Mouse (Mus musculus) heart, adult 2 months (tissue): Measurements from ENCODE around the gene Tekt4. TPM values are rescaled to one million over a fixed set of nuclear protein-coding genes. Genes with fewer than 3 reads are reported as not detected.
A peak's percentile ranks its signal among the peaks of the same experiment; 100 is the strongest.

ENCODE experiments used
- DNase-seq, 2 experiments: peaks; one replicate each; pipeline ENCODE4 v3.0.0; 2021
- H3K27ac ChIP-seq: fragments of 200-600 bp; 2 replicates; pipeline ENCODE4 v1.8.1; 2022
- H3K27me3 ChIP-seq: fragments of 200-500 bp; 2 replicates; pipeline ENCODE4 v1.6.1; 2012; ENCODE audit warnings: mild to moderate bottlenecking, low read length, inconsistent platforms, mixed read lengths; ENCODE audit not compliant: control insufficient read depth, insufficient read depth
- H3K36me3 ChIP-seq: fragments of 200-500 bp; 2 replicates; pipeline ENCODE4 v1.6.1; 2012; ENCODE audit warnings: low read length, inconsistent platforms; ENCODE audit not compliant: control insufficient read depth, insufficient read depth
- H3K4me1 ChIP-seq: fragments of 200-500 bp; 2 replicates; pipeline ENCODE4 v1.6.1; 2011; ENCODE audit warnings: low read length; ENCODE audit not compliant: control insufficient read depth, insufficient read depth
- H3K4me3 ChIP-seq: fragments of 200-600 bp; 2 replicates; pipeline ENCODE4 v1.8.1; 2022
- H3K79me2 ChIP-seq: fragments of 200-500 bp; replicated peaks from 2 replicates; pipeline ENCODE4 v1.6.1; 2012; ENCODE audit warnings: mild to moderate bottlenecking, inconsistent platforms, low read length, moderate library complexity, mixed read lengths; ENCODE audit not compliant: control insufficient read depth, insufficient read depth
- H3K9ac ChIP-seq: fragments of 200-500 bp; 2 replicates; pipeline ENCODE4 v1.6.1; 2012; ENCODE audit warnings: low read depth, mild to moderate bottlenecking, control low read depth, inconsistent platforms, low read length, mixed read lengths
- CTCF ChIP-seq: fragments of 200-600 bp; IDR thresholded peaks from 2 replicates; pipeline ENCODE4 v1.8.1; 2022; ENCODE audit warnings: antibody characterized with exemption, mild to moderate bottlenecking, moderate library complexity
- EP300 ChIP-seq: fragments of 200-500 bp; IDR thresholded peaks from 2 replicates; pipeline ENCODE4 v1.6.1; 2011; ENCODE audit warnings: low read depth, low read length, control low read depth; ENCODE audit not compliant: insufficient read depth
- POLR2A ChIP-seq: fragments of 200-500 bp; IDR thresholded peaks from 2 replicates; pipeline ENCODE4 v1.6.1; 2011; ENCODE audit warnings: mild to moderate bottlenecking, low read depth, low read length, control low read depth; ENCODE audit not compliant: insufficient read depth
- WGBS: fragments of 180-500 bp; shearing (Covaris S2); methylation state at CpG from one replicate; pipeline ENCODE4 v1.1.7; 2018; 5-methylcytosine and 5-hydroxymethylcytosine counted together
- intact Hi-C: fragments of 180-260 bp; cut with DNase I; formaldehyde crosslinking; loops from one replicate; pipeline ENCODE4 v1.15.1; 2025
- long read RNA-seq: library from polyadenylated mRNA; stranded (forward); transcript quantifications from one replicate; pipeline ENCODE4 v2.0.0, GENCODE M21; 2021
- polyA plus RNA-seq: library from polyadenylated mRNA; depleted of rRNA; stranded (reverse); fragments of >200 nt; gene quantifications from 2 replicates; pipeline ENCODE4 v1.2.3, GENCODE M21; 2012; rRNA removed
- total RNA-seq, 2 experiments: library from RNA; stranded (reverse); gene quantifications; 2 replicates each; pipeline ENCODE4 v1.2.3; 2021

The Tekt4 gene
- total RNA-seq (not detected), polyA plus RNA-seq (0.61 and 1.2 TPM in 2 replicates)
- long read RNA-seq: 0 reads

- H3K9ac ChIP-seq: no peak within 1 kb of the TSS
- no peak for DNase-seq
Measured at GRCm38 (mm10) chr17:25454272-25454671, at the start of gene Tekt4. Tekt4 (plus strand) TSS chr17:25454615.

GRCm38 (mm10) chr17:25405224-25405895 is 49.1 kb upstream of the Tekt4 start:
- Histone ChIP-seq H3K9ac (no peak overlapping the region), H3K79me2 (no peaks in the 10 kb centered on the region), H3K27me3 (no peaks in the 10 kb centered on the region), H3K4me3 (no peak overlapping the region), H3K4me1 (no peaks in the 10 kb centered on the region; the same call in 1 of the 2 replicates), H3K27ac (peak overlapping the region; percentile 40), H3K36me3 (no peaks in the 10 kb centered on the region)
- no peak for TF ChIP-seq CTCF
- TF ChIP-seq POLR2A: no peak
- TF ChIP-seq EP300: no peak
- 11% methylated on average over 10 of the region's 10 CpGs for WGBS
- DNase-seq: peak in 1 of 2 experiments; percentile 8
- intact Hi-C loops: no loop called here

More at GRCm38 (mm10) chr17:25454272-25454671, at the start of gene Tekt4:
- Histone ChIP-seq H3K27me3 (no peaks in the 10 kb centered on the region), H3K79me2 (no peaks in the 10 kb centered on the region), H3K4me3 (no peak within 1 kb of the TSS), H3K27ac (no peak within 1 kb of the TSS), H3K4me1 (no peaks in the 10 kb centered on the region), H3K36me3 (no peaks in the 10 kb centered on the region)
- intact Hi-C loops: no loop called here
- TF ChIP-seq POLR2A (no peak), EP300 (no peak), CTCF (no peak)
- WGBS: 58% methylated on average over 2 of the region's 2 CpGs

- H3K36me3 ChIP-seq: no peaks in the 10 kb centered on the region
- no peak for DNase-seq
- H3K27me3 ChIP-seq: no peaks in the 10 kb centered on the region
- intact Hi-C loops: no loop called here
- H3K79me2 ChIP-seq: no peaks in the 10 kb centered on the region
- H3K27ac ChIP-seq: peak overlapping the region; percentile 40
- 28% methylated on average over 6 of the region's 6 CpGs for WGBS
- H3K4me3 ChIP-seq: no peak overlapping the region
- no peak overlapping the region for H3K9ac ChIP-seq
- TF ChIP-seq EP300: no peak
- TF ChIP-seq CTCF: peak; percentile 34
- no peak for TF ChIP-seq POLR2A
- H3K4me1 ChIP-seq: peaks cover 1% of the 10 kb centered on the region; the same call in 1 of the 2 replicates
Measured at GRCm38 (mm10) chr17:25406011-25406441, 48.4 kb upstream of the Tekt4 start.

GRCm38 (mm10) chr17:25407352-25407751 is 47.1 kb upstream of the Tekt4 start:
- Histone ChIP-seq H3K79me2 (no peaks in the 10 kb centered on the region), H3K27ac (no peak overlapping the region), H3K4me1 (peaks cover 1% of the 10 kb centered on the region; the same call in 1 of the 2 replicates), H3K9ac (no peak overlapping the region), H3K36me3 (no peaks in the 10 kb centered on the region), H3K4me3 (no peak overlapping the region), H3K27me3 (no peaks in the 10 kb centered on the region)
- intact Hi-C loops: no loop called here
- TF ChIP-seq POLR2A (no peak), EP300 (no peak), CTCF (no peak)
- DNase-seq: no peak
- 79% methylated on average over 4 of the region's 4 CpGs for WGBS

- 61% methylated on average over 7 of the region's 7 CpGs for WGBS
- H3K79me2 ChIP-seq: no peaks in the 10 kb centered on the region
- H3K27ac ChIP-seq: no peak overlapping the region
- no peak overlapping the region for H3K4me3 ChIP-seq
- no peaks in the 10 kb centered on the region for H3K36me3 ChIP-seq
- DNase-seq: no peak
- TF ChIP-seq CTCF: no peak
- no peak for TF ChIP-seq EP300
- no peak overlapping the region for H3K9ac ChIP-seq
- intact Hi-C loops: no loop called here
- H3K27me3 ChIP-seq: no peaks in the 10 kb centered on the region
- peaks cover 1% of the 10 kb centered on the region; the same call in 1 of the 2 replicates for H3K4me1 ChIP-seq
Measured at GRCm38 (mm10) chr17:25408302-25408999, 46.0 kb upstream of the Tekt4 start.

- H3K79me2 ChIP-seq: no peaks in the 10 kb centered on the region
- no peaks in the 10 kb centered on the region for H3K36me3 ChIP-seq
- no peak overlapping the region for H3K4me3 ChIP-seq
- H3K9ac ChIP-seq: no peak overlapping the region
- 89% methylated on average over 7 of the region's 7 CpGs for WGBS
- peaks cover 1% of the 10 kb centered on the region; the same call in 1 of the 2 replicates for H3K4me1 ChIP-seq
- H3K27ac ChIP-seq: no peak overlapping the region
- no peaks in the 10 kb centered on the region for H3K27me3 ChIP-seq
- intact Hi-C loops: no loop called here
- no peak for DNase-seq
- no peak for TF ChIP-seq CTCF
- no peak for TF ChIP-seq POLR2A
- no peak for TF ChIP-seq EP300
Measured at GRCm38 (mm10) chr17:25409621-25410020, 44.8 kb upstream of the Tekt4 start.
